Mouse (Mus musculus) cerebellum, postnatal 4 days (tissue): ENCODE results near the gene Ibsp.

Experiments used
- DNase-seq, 2 experiments: peaks; one replicate each; pipeline ENCODE4 v3.0.0; 2022; ENCODE audit warnings: low spot score in 2 of 2, mixed read lengths in 1 of 2

Gene Ibsp

DNA sequence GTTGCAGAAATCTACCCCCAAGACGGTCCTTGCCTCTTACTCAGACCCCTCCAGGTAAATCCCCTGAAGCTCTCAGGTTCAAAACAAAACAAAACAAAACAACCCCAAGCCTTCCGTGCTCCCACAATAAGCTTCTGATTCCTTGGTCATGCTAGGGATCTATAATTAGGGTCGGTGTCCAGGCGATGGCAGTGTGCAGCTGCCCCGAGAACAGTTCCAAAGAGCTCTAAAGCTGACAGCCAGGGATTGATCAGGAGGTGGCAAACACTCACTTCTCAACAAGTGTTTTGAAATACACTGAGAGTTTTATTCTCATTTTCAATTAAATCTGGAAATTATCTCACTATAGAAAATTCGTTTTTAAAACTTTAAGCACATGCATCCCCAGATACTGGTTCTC is 43.9 kb downstream of the Ibsp start:
- no peak for DNase-seq

DNA sequence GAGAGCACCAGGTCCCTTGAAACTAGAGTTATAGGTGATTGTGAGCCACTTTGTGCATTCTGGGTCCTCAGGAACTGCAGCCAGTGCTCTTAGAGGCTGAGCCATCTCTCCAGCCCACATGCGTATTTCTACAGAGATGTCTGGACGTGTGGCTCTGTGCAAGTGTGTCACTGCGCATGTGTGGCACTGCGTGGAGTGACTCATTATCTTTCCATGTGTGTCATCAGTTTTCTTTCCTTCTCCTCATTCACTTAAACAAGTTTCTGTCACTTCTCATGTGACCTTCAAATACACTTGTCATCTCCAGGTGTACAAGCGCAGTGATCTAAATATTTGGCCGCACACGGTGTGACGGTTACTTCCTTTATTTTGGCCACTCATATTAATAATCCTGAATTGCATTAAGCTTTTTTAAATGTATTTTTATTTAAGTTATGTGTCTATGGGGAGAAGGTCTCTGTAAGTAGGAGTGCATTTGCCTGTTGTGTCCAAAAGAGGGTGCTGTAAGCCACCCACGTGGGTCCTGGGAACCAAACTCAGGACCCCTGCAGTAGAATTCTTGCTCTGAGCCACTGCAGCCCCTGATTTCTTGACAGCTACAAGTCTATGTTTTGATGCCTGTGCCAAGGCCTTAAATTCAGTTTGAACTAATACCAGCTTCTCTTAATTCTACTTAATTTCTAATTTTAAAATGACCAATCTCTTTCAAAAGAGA is 45.7 kb downstream of the Ibsp start:
- no peak for DNase-seq

DNA sequence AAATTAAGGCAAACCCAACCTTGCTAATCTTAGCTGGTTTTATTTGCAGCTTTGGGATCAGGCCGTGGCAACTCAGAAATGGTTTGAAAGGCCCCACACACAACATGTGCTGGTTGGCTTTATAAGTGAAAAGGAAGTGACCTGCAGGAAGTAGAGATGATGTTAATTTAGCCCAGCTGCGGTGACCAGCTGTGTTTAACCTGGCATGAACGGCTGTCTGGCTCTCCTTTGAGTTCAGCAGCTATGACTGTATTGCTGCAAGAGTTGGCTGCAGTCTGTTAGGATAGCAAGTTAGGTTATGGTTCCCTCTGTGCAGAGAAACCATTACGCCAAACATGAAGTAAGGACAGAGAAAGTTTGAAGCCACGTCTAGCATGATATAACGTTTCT is 46.3 kb downstream of the Ibsp start:
- DNase-seq: no peak

DNA sequence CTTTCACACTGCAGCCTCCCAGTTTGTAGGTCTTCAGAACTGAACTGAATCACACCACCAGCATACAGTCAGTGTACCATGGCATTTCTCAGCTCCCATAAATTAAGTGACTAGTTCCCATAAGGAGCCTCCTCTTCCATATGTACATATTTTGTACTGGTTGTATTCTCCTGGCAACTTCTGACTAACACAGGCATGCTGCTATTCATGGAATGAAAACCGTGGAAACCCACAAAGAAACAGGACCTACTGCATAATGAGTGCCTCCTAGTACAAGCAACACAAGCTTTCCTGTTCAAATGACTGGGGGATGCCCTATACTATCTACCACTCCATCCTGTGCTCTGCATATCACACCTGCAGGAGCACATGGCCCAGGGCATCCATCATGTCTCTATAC is 52.1 kb downstream of the Ibsp start:
- DNase-seq: no peak

DNA sequence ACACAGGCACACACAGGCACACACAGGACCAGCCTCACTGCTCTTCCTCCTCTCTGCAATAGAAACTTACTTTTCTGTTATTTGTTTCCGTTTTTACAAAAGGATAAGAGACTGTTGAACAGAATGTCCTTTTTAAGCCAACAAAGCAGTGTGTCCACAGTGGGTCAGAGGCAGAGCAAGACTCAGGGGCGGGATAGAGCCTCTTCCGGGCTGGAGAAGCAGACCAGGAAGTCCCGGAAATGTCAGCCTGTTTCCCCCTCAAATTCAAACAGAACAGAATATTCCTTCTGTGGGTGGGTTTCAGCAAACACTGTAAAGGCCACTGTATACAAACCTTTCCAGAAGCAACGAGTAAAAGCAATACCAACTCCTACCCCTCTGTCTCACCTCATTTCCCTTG is 52.9 kb downstream of the Ibsp start:
- DNase-seq: no peak

DNA sequence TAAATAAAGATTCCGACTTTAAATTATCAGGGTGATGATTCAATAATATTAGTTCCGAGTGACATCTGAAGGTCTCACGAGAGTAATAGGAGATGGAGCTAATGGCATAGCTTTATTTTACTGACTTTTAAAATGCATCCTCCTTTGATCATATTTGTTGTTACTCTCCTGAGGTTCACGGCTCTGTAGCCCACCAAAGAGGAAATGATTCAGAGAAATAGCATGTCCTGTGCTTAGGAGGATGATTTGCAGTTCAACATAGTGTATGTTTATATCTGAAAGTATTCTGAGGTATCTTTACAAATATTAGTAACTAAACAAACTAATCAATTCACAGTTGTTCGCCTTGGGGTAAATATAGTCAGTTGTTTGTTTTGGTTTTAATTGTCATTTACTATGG is 58.6 kb downstream of the Ibsp start:
- DNase-seq: no peak

DNA sequence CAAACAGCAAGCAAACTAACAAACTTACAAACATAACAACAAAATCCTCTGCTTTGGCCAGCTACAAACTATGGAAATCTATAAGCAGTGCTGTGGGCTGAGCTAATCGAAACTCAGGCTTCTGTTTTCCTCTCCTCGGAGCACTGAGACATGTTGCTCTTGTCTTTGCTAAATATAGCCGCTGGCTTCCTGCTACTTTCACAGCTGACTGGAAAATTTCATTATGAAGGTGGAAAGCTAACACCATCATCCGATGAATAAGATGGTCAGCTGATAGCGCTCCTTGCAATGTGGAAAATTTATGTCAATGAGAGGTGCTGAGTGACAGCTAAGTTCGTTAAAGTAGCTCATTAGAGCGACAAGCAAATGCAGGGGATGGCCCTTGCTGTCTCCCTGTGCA is 59.6 kb downstream of the Ibsp start:
- no peak for DNase-seq

DNA sequence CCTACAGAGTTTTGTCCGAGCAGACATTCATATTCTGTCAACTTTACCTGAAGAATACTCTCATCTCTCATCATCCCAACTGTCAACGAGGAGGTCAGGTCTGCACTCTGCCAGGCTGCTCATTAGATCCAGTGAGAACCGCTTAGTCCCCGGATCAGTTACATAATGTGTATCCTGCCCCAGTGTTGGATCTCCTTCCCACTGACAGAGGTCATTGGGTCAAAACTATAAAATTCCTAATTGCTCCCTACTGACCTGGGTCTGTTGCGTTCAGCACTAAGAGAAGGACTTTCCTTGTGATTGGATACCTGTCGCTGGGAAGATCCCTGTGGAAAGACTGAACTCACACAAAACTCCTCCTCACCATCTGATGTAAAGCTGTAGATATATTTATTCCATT is 60.3 kb downstream of the Ibsp start:
- DNase-seq: no peak
